Mouse (Mus musculus) intestine, embryonic 14.5 days (tissue): Measurements from ENCODE around the gene Fam122a. TPM values are rescaled to one million over a fixed set of nuclear protein-coding genes. Genes with fewer than 3 reads are reported as not detected.

ENCODE experiments used
- ATAC-seq: fragments of 200-750 bp; cut with Nextera tagmentation; replicated peaks from 2 replicates; pipeline ENCODE4 v1.8.0; 2017; ENCODE audit warnings: low read depth, moderate number of reproducible peaks, moderate TSS enrichment, moderate library complexity; ENCODE audit not compliant: low FRiP score, low TSS enrichment
- DNase-seq: peaks from one replicate; pipeline ENCODE4 v3.0.0-alpha.2; 2018; ENCODE audit warnings: low spot score
- H3K27ac ChIP-seq: fragments of 300-500 bp; sonication (generic); 2 replicates; pipeline ENCODE4 v1.5.1; 2014; ENCODE audit warnings: low read depth, mild to moderate bottlenecking, control low read depth
- H3K27me3 ChIP-seq: fragments of 300-500 bp; sonication (generic); replicated peaks from 2 replicates; pipeline ENCODE4 v1.6.1; 2014; ENCODE audit warnings: low read length, control low read depth; ENCODE audit not compliant: control insufficient read depth, insufficient read depth
- H3K36me3 ChIP-seq: fragments of 300-500 bp; sonication (generic); 2 replicates; pipeline ENCODE4 v1.6.1; 2014; ENCODE audit warnings: low read length, control low read depth; ENCODE audit not compliant: control insufficient read depth, insufficient read depth
- H3K4me1 ChIP-seq: fragments of 300-500 bp; sonication (generic); replicated peaks from 2 replicates; pipeline ENCODE4 v1.6.1; 2014; ENCODE audit warnings: low read length, control low read depth, mixed read lengths; ENCODE audit not compliant: control insufficient read depth, insufficient read depth
- H3K4me2 ChIP-seq: fragments of 300-500 bp; sonication (generic); 2 replicates; pipeline ENCODE4 v1.6.1; 2014; ENCODE audit warnings: low read length
- H3K4me3 ChIP-seq: fragments of 300-500 bp; sonication (generic); 2 replicates; pipeline ENCODE4 v1.5.1; 2014; ENCODE audit warnings: low read depth, low read length, control low read depth, mixed read lengths
- H3K9ac ChIP-seq: fragments of 300-500 bp; sonication (generic); 2 replicates; pipeline ENCODE4 v1.6.1; 2014; ENCODE audit warnings: mild to moderate bottlenecking, low read length
- H3K9me3 ChIP-seq: fragments of 300-500 bp; sonication (generic); 2 replicates; pipeline ENCODE4 v1.6.1; 2016; ENCODE audit warnings: low read length, control low read depth; ENCODE audit not compliant: control insufficient read depth
- WGBS: fragments of 180-500 bp; shearing (Covaris S2); extraction: QIAGEN DNeasy Blood & Tissue Kit; methylation state at CpG from one replicate; pipeline ENCODE4 v1.1.7; 2014; 5-methylcytosine and 5-hydroxymethylcytosine counted together
- polyA plus RNA-seq: library from polyadenylated mRNA; unstranded; fragments of >200 nt; fragmentation: Nextera tagmentation; extraction: Ambion mirVana; gene quantifications from 2 replicates; pipeline ENCODE4 v1.2.1, GENCODE M21; 2014

Gene Fam122a
- polyA plus RNA-seq, 1 experiment from 2014 or later, result 48.9 TPM

GRCm38 (mm10) chr19:24453379-24453778 is 23.8 kb downstream of the Fam122a start:
- H3K9ac ChIP-seq, result no peak overlapping the region
- no peak overlapping the region for H3K4me3 ChIP-seq
- ATAC-seq, result no peak
- no peaks in the 10 kb centered on the region for H3K4me1 ChIP-seq
- 70% methylated on average over 13 of the region's 13 CpGs for WGBS
- 0 out of 2 replicates have a peak overlapping the region, but pooled peaks have one; percentile 5 for H3K27ac ChIP-seq
- H3K27me3 ChIP-seq, result no peaks in the 10 kb centered on the region
- H3K4me2 ChIP-seq, result no peak overlapping the region
- H3K9me3 ChIP-seq, result no peaks in the 10 kb centered on the region
- peak; percentile 45 for DNase-seq
- no peaks in the 10 kb centered on the region for H3K36me3 ChIP-seq

GRCm38 (mm10) chr19:24452441-24452898 is 24.7 kb downstream of the Fam122a start:
- H3K27ac ChIP-seq, result no peak overlapping the region
- peak; percentile 50 for DNase-seq
- no peak; the same call in 1 of the 2 replicates for ATAC-seq
- no peak overlapping the region for H3K4me3 ChIP-seq
- H3K4me1 ChIP-seq, result no peaks in the 10 kb centered on the region
- no peaks in the 10 kb centered on the region for H3K27me3 ChIP-seq
- H3K9ac ChIP-seq, result no peak overlapping the region
- 33% methylated on average over 3 of the region's 3 CpGs for WGBS
- H3K4me2 ChIP-seq, result no peak overlapping the region
- no peaks in the 10 kb centered on the region for H3K36me3 ChIP-seq
- no peaks in the 10 kb centered on the region for H3K9me3 ChIP-seq

- WGBS, result 81% methylated on average over 3 of the region's 3 CpGs
- Histone ChIP-seq H3K27ac (no peak overlapping the region), H3K27me3 (no peaks in the 10 kb centered on the region), H3K4me3 (no peak overlapping the region), H3K36me3 (no peaks in the 10 kb centered on the region), H3K4me1 (no peaks in the 10 kb centered on the region), H3K9me3 (no peaks in the 10 kb centered on the region), H3K9ac (no peak overlapping the region), H3K4me2 (no peak overlapping the region)
- ATAC-seq (no peak), DNase-seq (no peak)
Measured at GRCm38 (mm10) chr19:24451626-24452025, 25.5 kb downstream of the Fam122a start.

GRCm38 (mm10) chr19:24450740-24451139 is 26.4 kb downstream of the Fam122a start:
- H3K27ac ChIP-seq, result no peak overlapping the region
- H3K4me2 ChIP-seq, result no peak overlapping the region
- no peak for ATAC-seq
- no peaks in the 10 kb centered on the region for H3K27me3 ChIP-seq
- 88% methylated on average over 8 of the region's 8 CpGs for WGBS
- no peaks in the 10 kb centered on the region for H3K4me1 ChIP-seq
- no peak for DNase-seq
- H3K9me3 ChIP-seq, result no peaks in the 10 kb centered on the region
- H3K36me3 ChIP-seq, result no peaks in the 10 kb centered on the region
- H3K9ac ChIP-seq, result no peak overlapping the region
- no peak overlapping the region for H3K4me3 ChIP-seq

- 78% methylated on average over 3 of the region's 3 CpGs for WGBS
- H3K9ac ChIP-seq, result no peak overlapping the region
- H3K4me3 ChIP-seq, result no peak overlapping the region
- no peak overlapping the region for H3K27ac ChIP-seq
- ATAC-seq, result no peak
- DNase-seq, result no peak
- no peaks in the 10 kb centered on the region for H3K9me3 ChIP-seq
- H3K36me3 ChIP-seq, result no peaks in the 10 kb centered on the region
- H3K4me1 ChIP-seq, result no peaks in the 10 kb centered on the region
- H3K27me3 ChIP-seq, result no peaks in the 10 kb centered on the region
- no peak overlapping the region for H3K4me2 ChIP-seq
Measured at GRCm38 (mm10) chr19:24444322-24444721, 32.8 kb downstream of the Fam122a start.

GRCm38 (mm10) chr19:24439715-24440114 is 37.4 kb downstream of the Fam122a start:
- no peak for DNase-seq
- Histone ChIP-seq H3K27me3 (no peaks in the 10 kb centered on the region), H3K9me3 (no peaks in the 10 kb centered on the region), H3K9ac (no peak overlapping the region), H3K36me3 (no peaks in the 10 kb centered on the region), H3K4me1 (no peaks in the 10 kb centered on the region), H3K4me2 (no peak overlapping the region), H3K4me3 (no peak overlapping the region), H3K27ac (no peak overlapping the region)
- ATAC-seq, result no peak
- 84% methylated on average over 4 of the region's 4 CpGs for WGBS

GRCm38 (mm10) chr19:24434291-24434690 is 42.9 kb downstream of the Fam122a start:
- ATAC-seq (no peak), DNase-seq (no peak)
- Histone ChIP-seq H3K4me2 (no peak overlapping the region), H3K4me1 (no peaks in the 10 kb centered on the region), H3K27ac (no peak overlapping the region), H3K27me3 (no peaks in the 10 kb centered on the region), H3K9me3 (no peaks in the 10 kb centered on the region), H3K36me3 (no peaks in the 10 kb centered on the region), H3K9ac (no peak overlapping the region), H3K4me3 (no peak overlapping the region)
- WGBS, result 72% methylated on average over 6 of the region's 6 CpGs

- Histone ChIP-seq H3K4me1 (no peaks in the 10 kb centered on the region), H3K36me3 (no peaks in the 10 kb centered on the region), H3K9me3 (no peaks in the 10 kb centered on the region), H3K27ac (no peak overlapping the region), H3K27me3 (no peaks in the 10 kb centered on the region), H3K9ac (no peak overlapping the region), H3K4me2 (no peak overlapping the region), H3K4me3 (no peak overlapping the region)
- WGBS, result 86% methylated on average over 5 of the region's 5 CpGs
- DNase-seq (no peak), ATAC-seq (no peak)
Measured at GRCm38 (mm10) chr19:24432447-24432846, 44.7 kb downstream of the Fam122a start.

- H3K27me3 ChIP-seq, result no peaks in the 10 kb centered on the region
- H3K4me3 ChIP-seq, result no peak overlapping the region
- DNase-seq (no peak), ATAC-seq (no peak)
- no peak overlapping the region for H3K4me2 ChIP-seq
- WGBS, result 93% methylated on average over 2 of the region's 2 CpGs
- no peaks in the 10 kb centered on the region for H3K36me3 ChIP-seq
- no peaks in the 10 kb centered on the region for H3K9me3 ChIP-seq
- H3K27ac ChIP-seq, result no peak overlapping the region
- no peaks in the 10 kb centered on the region for H3K4me1 ChIP-seq
- no peak overlapping the region for H3K9ac ChIP-seq
Measured at GRCm38 (mm10) chr19:24431381-24431780, 45.8 kb downstream of the Fam122a start.
